Mouse (Mus musculus): Measurements from ENCODE around the gene Gdi2.

Gdi2 gene

DNA sequence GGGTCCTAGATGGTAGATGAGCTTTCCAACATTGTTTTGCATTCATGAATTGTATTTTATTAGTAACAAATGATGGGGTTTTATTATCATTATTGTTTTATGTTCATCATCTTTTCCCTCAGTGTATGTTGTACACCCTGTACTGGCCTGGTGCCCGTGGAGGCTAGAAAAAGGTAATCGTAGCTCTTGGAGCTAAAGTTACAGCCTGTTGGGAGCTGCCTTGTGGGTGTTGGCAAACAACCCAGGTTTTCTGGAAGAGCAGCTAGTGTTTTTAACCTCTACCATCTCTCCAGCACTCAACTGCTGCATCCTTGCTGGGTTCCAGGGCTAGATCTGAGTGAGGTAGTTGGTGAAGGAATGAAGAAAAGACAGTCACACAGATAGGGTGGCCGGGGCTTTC, 9.5 kb downstream of the Gdi2 start:
- DNase-seq (ENCODE audit: low read depth in 2 of 2, low spot score in 2 of 2) = no peak

DNA sequence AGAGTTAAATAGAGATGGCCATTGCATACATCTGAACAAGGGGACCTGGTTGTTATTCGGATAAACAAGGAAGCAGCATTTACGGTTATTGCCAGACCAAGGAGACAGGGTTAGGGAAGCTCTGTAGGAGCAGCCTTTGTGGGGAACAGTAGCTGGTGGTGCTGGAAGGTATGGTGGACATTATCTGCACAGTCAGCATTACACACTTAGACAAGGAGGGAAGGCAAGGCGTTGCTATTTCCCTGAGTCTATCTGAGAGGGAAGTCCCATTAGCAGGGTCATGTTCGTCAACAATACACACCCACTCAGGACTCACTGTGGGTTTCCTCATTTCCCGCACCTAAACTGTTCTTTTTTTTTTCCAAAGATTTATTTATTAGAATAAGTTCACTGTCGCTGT, 10.0 kb downstream of the Gdi2 start:
- no peak for DNase-seq (ENCODE audit: low read depth in 2 of 2, low spot score in 2 of 2)

DNA sequence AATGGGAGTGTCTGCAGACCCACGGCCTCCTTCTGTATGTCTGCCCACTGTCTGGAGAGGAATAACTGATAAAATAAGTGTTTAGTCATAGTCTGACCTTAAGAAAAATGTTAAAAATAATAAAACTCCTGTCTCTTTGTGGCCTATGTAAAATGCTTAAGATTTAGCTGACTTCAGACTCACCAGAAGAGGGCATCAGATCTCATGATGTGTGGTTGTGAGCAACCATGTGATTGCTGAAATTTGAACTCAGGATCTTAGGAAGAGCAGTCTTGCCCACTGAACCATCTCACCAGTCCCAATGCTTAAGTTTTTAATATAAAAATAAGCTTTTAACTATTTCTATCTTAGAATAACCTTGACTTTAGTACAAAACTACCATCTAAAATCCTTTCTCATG, 25.3 kb downstream of the Gdi2 start:
- no peak for DNase-seq (ENCODE audit: low read depth in 2 of 2, low spot score in 2 of 2)

DNA sequence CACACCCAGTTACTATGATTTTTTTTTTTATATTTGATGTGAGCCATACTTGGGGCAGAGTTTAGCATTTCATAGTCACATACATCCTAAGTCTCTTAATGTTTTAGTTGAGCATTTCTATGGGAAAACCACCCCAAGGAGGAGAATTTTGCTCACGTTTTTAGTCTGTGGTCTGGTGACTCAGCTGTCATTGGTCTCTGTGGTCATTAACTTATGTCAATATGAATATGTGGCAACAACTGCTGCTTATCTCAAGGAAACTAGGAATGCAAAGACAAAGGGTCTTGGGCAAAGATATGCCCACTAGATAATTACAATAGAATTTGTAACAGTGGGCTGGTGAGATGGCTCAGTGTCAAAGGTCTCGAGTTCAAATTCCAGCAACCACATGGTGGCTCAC, 26.1 kb downstream of the Gdi2 start:
- no peak for DNase-seq (ENCODE audit: low read depth in 2 of 2, low spot score in 2 of 2)

DNA sequence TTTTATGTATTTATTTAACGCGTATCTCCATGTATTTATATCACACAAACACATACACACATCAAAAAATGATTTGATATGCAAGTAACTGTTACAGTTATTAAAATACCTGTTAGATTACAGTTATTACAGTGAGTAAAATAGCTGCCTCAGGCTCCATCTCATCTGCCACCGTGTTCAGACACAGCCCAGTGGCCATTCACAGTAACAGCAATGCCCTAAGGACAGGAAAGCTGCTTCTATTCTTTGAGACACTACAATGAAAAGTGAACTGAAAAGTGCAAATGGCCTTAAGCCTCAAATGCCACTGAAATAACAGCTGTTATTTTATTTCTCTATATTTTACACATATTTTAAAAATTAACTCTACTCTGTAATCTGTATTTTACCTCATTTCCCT, 52.9 kb downstream of the Gdi2 start:
- DNase-seq (ENCODE audit: low read depth in 2 of 2, low spot score in 2 of 2) = no peak

DNA sequence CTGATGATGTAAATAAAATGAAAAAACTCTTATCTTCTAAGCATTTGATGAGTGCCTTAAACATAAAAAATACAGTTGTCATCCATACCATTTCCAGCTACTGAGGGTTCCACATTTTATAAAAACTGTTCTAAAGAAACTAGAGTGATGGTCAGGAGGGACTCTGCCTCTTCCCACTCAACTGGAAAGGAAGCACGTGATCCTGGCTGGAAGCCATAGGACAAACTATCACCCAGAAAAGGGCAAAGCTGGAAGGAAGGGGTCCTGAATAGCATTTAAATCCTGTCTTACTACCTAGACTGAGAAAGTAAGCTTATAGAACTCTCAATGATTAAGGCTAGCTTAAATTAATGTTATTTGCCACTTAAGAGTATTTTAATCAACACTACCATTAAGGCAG, 56.4 kb downstream of the Gdi2 start:
- no peak for DNase-seq (ENCODE audit: low read depth in 2 of 2, low spot score in 2 of 2)

DNA sequence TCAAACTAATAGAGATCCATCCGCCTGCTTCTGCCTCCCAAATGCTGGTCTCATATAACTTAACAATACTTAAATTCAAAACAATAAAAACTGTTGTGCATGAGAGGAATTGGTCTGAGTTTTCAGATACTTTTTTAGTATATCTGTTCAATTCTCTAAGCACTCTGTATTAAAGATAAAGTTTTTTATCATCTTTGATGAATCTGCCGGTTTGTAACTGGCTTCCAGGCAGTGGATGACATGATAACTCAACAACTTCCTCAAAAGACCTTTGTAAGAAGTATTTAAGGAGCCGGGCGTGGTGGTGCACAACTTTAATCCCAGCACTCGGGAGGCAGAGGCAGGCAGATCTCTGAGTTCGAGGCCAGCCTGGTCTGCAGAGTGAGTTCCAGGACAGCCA, 58.4 kb downstream of the Gdi2 start:
- no peak for DNase-seq (ENCODE audit: low read depth in 2 of 2, low spot score in 2 of 2)

DNA sequence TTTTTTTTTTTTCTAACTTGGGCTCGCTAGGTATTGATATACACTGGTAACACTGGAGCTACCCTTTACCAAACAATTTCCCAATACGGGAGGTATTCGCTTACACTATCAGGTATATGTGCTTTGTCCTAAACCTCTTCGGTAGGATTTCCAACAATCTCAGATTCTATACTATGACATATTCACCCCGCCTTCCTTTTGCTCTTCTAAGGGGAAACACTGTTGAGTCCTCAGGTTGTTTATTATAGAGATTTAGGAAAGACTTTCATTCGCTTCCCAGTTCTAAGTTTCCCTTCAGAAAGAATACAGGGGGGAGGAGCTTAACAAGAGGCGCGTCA, 71.9 kb downstream of the Gdi2 start:
- no peak for DNase-seq (ENCODE audit: low read depth in 2 of 2, low spot score in 2 of 2)

DNA sequence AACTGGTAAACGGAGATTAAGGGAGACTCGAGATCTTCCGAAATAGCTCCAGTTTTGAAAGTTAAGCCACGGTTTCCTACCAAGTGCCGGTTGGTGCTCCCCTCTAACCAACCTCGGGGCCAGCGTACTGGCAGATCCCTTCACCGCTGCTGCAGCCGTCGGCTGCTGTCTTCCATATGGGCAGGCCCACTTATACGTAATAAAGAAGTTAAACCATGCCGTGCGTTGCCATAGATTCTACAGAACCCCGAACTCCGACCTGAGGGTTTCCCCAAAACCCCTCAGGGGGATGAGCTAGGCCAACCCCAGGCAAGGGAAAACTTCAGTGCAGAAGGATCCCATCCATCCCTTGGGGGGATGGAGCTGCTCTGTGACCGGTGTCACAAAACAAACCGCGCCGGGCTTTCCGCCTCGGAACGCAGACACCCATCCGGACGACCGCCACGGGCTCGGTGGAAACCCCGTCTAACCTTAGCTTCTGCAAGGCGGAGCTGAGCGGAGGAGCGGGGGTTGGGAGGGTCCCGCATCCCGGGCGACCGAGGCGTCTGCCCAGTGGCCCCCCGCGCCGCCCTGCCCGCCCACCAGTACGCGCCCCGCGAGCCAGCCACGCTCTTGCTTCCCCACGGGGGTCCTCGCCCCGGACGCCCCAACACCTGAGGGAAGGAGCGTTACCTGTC, 72.4 kb downstream of the Gdi2 start:
- peak; percentile 53 to 55 for DNase-seq (ENCODE audit: low read depth in 2 of 2, low spot score in 2 of 2)

DNA sequence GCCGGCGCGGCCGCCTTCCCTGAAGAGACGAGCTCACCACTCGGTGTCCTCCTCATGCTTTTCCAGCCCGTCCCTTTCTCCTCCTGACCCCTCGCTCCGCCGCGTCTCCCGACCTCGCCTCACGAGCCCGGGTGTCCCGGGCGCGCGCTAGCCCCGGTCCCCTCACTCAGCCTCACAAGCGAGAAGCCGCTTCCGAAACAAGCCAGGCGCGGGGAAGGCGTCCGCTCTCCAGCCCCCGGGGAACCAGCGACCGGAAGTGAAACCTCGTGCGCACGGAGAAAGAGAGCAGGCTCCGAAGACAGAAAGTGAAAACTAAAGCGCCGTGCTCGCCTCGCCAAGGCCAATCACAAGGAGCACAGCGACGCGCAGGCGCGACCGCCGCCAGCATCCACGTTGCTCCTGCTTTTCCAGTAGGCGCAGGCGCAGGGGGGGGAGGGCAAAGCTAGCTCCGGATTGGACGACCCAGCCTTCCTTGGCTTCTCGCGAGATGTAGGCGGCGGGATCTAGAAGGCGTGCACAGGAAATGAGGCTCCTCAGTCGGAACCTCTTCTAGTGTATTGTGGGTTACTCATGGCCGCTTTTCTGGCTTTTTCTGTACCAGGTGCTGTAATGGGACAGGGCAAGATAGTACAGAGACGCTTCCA, 73.1 kb downstream of the Gdi2 start, which contains the start of gene Fam208b:
Gene Fam208b (minus strand): TSS at position 314 of the 644 bp plus-strand sequence.
- DNase-seq (ENCODE audit: low read depth in 2 of 2, low spot score in 2 of 2) = peak; percentile 96 to 97
